Mouse (Mus musculus): ENCODE results near the gene Coil. TPM values are rescaled to one million over a fixed set of nuclear protein-coding genes. Genes with fewer than 3 reads are reported as not detected.

Gene Coil
- total RNA-seq (2022): 10 to 100 TPM; 17.6 to 22.5 (median 19.0) TPM

DNA sequence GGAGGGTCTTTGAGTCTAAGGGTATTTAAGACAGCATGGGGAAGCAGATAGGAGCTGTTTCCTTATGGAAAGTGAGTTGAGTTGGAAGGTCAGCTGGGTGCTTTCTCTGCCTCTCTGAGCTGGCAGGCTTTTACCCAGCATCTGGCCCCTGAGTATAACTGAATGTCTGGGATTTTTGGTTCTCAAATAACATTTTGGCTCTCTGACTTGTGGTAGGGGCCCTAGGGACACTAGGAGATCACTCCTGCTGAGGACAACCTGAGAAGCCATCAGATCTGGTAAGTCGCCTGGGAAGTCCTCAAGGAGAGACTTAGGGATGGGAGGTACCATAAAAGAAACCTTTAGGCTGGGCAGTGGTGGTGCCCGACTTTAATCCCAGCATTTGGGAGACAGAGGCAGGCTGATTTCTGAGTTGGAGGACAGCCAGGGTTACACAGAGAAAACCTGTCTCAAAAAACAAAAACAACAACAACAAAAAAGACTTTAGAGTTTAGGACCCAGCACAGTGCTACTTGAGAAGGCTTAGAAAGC lies at the start of gene Coil:
Gene Coil, plus strand, starts transcription at position 51 of the 531 bp plus-strand sequence.
- no peak for DNase-seq (ENCODE audit: low spot score in 2 of 2)

DNA sequence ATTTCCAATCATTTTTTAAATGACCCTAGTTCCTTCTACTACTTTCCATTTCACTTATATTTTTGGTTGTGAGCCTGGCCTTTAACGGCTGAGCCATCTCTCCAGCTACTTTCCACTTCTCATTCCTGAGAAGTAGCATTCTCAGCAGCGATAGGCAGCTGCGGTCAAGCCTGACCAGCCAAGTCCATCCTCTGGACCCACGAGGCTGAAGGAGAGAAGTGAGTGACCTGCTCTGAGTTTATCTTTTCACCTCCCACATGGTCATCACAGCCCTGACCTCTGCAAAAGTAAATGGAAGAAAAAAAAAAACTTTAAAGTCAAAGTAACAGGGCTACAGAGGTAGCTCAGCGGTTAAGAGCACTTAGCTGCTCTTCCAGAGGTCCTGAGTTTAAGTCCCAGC lies 43.5 kb upstream of the Coil start:
- no peak for DNase-seq (ENCODE audit: low spot score in 2 of 2)

DNA sequence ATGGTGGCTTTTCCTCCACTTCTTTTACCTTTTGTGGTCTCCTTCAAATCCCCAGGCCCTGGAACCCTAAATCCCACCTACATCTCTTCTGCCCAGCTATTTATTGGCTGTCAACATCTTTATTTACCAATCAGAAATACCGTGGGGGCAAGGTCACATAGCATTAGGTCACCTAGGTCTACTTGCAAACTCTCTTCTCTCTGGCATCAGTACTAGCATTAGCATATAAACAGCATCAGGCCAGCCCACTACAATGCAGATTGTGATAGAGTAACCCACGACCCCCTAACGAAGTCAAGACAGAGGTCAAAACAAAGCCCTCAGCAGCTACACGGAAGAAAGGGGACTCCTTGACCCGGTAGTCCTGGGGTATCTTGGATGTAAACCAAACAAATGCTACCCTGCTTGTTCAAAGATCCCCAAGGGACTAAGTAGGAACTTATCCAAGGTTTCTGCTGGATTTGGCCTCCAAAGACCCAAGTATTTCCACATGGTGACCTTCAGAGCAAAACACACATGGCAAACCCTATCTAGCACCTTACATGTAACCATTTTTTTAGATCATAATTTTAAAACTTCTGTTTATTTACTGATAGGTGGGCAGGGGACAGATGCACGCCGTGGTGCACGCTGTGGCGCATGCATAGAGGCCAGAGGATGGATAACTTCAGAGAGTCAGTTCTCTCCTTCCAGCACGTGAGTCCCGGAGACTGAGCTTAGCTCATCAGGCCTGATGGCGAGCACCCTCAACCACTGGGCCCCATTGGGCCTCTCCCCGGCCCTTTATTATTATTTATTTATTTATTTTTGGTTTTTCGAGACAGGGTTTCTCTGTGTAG lies 38.1 kb upstream of the Coil start:
- no peak for DNase-seq (ENCODE audit: low spot score in 2 of 2)

DNA sequence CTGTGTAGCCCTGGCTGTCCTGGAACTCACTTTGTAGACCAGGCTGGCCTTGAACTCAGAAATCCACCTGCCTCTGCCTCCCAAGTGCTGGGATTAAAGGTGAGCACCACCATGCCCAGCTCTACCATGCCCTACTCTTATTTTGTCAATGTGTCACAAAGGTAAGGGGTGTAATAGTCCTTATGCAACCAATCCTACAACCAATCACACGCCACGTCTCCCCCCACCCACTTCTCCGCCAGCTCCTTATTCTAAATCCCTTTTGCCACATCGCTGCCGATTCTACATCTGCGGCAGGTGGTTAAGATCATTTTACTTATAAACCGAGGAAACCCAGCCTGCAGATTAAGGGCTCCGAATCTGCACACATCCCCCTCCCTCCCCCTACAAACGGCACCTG lies 37.0 kb upstream of the Coil start:
- no peak for DNase-seq (ENCODE audit: low spot score in 2 of 2)

DNA sequence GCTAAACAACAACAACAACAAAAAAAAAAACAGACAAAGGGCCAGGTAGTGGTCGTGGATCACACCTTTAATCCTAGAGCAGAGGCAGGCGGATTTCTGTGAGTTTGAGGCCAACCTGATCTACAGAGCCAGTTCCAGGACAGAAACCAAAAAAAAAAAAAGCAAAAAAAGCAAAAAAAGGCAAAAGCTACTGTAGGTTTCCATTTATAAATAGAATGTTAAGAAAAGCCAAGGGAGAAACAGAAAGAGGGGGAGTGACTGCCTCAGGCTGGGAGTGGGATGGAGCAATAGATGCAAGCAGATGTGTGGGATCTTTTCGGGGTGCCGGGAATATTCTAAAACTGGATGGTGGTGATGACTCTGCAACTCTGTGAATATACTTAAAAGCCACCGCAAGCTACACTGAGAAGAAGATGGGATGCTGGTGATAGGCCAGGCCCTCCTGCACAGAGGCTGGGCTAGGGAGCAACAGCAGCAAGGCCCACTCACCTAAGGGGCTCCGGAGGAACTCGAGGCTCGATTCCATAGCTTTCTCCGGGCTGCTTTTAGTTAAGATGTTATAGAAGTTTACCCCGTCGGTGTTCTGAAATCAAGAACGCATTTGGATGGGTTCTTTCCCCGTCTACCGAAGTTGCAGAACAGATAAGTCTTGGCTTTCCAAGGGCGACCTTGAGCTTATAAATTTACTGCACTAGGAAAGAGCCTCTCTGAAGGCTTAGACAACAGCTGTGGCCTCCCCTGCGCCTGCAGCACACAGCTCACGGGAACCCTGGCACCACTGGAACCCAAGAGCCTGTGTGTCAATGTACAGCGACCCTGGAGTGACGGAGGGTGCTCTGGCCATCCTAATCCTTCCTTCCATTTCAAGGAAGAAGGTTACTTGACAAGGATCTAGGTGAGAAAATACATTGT lies 35.7 kb upstream of the Coil start:
- DNase-seq (ENCODE audit: low spot score in 2 of 2): no peak

DNA sequence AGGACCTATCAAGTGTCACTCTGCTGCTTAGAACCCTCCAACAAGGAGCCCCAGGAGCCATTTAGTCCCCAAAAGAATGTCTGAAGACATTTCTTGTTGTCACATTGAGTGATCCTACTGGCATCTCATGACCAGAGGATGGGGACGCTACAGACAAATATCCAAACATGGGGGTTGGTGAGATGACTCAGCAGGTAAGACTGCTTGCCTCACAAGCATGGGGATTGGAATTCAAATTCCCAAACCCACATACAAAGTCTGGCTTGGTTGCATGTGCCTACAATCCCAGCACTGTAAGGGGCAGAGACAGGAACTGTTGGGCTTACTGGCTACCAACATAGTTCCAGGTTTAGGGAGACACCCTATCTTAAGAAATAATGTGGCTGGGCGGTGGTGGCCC lies 32.2 kb upstream of the Coil start:
- no peak for DNase-seq (ENCODE audit: low spot score in 2 of 2)

DNA sequence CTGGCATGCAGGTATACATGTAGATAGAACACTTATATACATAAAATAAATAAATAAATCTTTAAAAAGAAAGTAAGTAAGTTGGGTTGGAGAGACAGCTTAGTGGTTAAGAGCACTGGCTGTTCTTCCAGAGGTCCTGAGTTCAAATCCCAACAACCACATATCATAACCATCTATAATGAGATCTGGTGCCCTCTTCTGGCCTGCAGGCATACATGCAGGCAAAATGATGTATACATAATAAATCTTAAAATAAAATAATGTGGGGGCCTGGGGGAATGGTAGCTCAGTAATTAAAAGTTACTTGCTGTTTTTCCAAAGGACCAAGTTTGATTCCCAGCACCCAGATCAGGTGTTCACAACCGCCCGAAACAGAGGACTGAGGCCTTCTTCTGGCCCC lies 31.3 kb upstream of the Coil start:
- no peak for DNase-seq (ENCODE audit: low spot score in 2 of 2)

DNA sequence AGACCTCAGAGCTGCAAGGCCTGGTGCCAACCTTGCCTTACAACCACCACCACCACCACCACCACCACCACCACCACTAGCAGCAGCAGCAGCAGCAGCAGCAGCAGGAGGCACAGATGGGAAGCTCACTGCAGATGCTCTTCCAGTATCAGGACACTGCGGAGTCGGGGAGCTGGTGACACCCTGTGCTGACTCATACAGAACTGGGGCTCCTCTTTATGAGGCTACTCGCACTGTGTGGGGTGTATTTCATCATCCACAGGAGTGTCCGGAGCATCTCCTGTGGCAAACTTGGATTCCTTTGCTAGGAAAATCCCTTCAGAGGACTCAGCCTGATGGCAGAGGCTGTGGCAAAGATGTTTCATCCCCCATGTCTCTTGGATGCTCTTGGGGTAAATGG lies 30.4 kb upstream of the Coil start:
- DNase-seq (ENCODE audit: low spot score in 2 of 2): peak; percentile 8 to 12

DNA sequence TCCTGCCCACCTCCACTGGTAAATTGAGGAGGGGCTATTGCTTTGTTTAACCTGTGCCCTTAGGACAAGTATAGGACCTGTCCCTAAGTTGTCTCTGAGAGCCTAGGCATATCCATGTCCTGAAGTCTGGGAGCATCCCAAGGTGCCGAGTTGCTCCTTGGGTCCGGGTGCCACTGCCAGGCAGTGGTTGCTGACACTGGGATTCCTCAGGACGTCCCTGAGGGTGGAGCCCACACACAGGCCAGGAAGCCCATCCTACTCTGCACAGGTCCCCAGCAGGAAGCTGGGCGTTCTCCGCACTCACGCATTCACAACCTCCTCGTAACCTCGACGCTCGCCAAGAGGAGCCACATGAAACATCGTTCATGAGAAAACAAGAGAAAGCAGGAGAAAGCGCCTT lies 28.6 kb upstream of the Coil start:
- no peak for DNase-seq (ENCODE audit: low spot score in 2 of 2)

DNA sequence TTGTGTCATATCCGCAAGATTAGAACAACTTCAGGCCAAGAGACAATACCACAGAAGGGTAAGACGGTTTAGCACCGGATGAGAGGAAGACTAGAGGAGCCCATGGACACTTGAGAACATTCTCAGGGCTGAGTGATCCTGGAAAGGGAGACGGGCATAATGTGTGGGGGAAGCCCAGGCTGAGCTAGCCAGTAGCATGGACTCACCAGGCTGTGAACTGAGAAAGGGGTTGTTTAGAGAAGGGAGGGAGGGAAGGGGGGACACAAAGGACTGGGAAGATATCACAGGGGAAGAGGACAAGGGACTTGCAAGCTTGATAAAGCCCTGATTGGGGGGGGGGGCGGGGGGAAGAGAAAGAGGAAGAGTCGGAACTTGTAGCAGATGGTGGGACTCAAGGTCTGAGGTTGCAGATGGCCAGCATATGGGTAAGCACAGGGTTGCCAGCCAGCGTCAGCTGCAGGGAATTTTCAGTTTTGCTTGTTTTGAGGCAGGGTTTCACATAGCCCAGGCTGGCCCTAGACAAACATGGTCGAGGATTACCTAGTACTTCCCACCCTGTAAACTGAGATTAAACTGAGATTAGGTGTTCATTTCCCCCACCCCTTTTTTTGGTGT lies 24.0 kb upstream of the Coil start:
- DNase-seq (ENCODE audit: low spot score in 2 of 2): no peak

DNA sequence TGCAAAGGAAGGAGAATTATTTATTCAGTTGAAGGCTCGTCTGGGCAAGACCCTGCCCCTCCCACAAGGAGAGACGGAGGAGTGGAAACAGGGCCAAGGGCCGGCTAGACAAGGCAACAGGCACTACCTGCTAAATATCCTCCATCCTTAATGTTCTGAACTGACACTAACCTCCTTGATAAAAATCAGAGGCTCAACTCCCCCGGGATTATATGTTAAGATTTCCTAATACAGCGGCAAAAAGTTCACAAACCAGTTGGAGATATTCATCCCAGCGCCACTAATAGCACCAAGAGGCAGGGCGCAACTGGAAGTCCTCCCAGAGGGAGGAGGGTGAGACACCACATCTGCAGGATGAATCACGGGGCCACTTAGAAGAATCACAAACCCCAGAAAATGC lies 21.2 kb upstream of the Coil start:
- no peak for DNase-seq (ENCODE audit: low spot score in 2 of 2)

DNA sequence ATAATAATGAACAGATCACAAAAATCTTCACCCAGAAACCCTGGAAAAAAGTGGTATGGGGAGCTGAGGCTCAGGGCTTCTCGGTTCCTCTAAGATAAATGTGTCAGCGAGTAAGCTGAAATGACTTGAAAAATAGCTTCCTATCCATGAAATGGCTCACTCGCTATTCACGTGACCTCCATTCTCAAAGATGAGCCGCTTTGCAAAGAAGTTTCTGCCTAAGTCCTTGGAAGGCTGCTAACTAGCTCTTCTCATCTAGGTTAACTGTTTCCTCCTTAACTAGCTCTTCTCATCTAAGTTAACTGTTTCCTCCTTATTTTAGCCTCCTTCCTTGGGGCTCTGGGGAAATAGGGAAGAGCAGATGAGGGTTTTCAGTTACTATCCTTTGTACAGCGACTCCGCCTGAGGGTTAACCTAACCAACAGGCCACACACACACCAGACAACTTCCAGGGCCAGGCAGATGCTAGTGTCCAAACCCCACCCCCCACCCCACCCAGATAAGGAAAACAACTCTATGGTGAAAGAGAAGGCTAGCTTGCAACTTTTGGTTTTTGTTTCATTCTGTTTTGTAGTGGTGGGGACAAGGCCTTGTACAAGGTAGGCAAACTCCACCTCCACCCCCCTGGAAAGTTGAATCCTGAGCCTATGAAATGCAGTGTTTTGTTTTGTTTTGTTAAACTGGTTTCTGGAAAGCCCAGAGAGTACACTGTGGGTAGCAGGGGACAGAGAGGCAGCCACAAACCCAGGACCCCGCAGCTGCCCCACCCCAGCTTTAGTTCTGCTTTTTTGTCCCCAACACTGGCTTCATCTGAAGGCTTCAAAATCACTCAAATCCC lies 20.0 kb upstream of the Coil start:
- no peak for DNase-seq (ENCODE audit: low spot score in 2 of 2)

DNA sequence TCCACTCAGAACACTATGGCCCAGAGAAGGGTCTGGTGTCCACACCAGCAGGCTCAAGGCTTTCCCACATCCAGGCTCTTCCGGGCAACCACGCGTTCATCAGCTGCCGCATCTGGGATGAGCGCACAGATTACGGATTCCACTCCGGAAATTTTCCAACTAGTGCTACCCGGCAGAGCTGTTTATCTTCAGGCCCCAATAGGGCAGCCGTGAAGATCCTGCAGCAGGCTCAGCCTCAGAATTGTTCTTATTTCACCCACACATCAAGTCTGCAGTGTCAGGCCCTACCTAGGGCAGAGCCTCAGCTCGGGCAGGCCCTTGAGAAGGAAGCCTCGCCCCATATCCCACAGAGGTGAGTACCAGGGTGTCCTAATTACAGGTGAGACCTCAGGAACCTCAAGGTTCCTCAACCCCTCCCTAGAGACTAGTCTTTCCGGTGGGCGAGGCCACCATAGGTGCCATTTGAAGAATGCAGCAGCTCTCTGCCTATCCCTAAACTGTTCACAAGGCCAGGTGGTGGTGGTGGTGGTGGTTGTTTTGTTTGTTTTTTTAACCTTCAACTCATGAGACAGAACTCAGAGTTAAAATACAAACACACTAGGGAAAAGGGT lies 19.3 kb upstream of the Coil start:
- DNase-seq (ENCODE audit: low spot score in 2 of 2): no peak

DNA sequence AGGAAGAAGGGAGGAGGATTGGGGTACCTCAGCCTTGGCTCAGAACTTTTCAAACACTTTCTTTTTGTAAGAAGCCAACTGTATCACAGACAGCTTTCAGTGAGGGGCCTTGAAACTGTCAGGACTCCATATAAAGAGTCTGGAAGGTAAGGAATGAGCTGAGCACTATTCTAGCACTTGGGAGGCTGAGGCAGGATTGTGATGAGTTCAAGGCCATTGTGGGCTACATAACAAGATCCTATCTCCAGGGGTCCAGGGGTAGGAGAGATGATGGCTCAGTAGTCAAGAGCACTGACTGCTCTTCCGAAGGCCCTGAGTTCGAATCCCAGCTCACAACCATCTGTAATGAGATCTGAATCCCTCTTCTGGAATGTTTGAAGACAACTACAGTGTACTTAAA lies 18.5 kb upstream of the Coil start:
- no peak for DNase-seq (ENCODE audit: low spot score in 2 of 2)

DNA sequence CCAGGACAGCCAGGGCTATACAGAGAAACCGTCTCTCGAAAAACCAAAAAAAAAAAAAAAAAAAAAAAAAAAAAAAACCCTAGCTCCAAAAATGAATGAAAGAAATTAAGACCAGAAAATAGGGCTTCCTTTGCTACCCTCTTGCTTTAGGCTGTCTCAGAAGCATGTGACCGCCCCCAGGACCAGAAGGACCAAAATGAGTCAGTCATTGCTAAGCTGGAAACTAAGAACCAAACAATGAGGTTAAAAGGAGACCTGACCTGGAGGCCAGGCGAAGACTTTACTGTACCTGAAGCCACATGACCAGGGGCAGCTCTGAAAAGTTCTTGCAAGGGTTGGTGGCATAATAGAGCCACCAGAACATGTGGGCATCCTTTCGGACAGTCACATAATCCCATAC lies 17.9 kb upstream of the Coil start:
- DNase-seq (ENCODE audit: low spot score in 2 of 2): no peak

DNA sequence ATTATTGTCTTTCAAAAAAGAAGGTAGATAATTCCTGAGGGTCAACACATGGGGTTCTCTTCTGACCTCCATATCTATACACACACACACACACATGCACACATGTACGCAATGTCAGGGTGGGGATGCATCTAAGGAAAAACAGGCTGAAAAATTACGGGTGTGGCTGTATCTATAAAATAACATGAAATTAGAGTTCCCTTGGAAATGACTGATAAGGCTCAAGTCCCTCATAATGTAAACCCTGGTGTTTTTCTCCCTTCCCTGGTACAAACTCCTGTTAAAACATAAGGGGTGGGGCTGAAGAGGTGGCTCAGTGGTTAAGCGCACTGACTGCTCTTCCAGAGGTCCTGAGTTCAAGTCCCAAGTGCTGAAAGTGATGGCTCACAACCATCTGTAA lies 16.5 kb upstream of the Coil start:
- no peak for DNase-seq (ENCODE audit: low spot score in 2 of 2)

DNA sequence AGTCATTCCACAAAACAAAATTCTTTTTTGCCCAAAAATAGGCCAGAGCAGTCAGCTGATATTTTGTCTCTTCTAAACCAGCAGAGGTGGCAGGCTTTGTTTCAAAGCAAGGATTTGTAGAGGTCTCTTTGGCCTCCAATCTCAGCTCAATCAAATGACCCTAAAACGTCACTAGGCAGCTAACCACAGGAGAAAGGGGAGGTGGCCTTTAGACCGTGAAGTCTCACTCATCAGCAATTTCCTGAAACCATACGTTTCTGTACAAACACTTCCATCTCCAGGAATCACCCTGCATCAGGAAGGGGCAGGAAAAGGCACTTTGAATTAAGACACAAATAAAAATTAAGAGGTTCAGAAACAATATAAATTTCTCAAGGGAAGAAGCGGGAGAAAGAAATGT lies 15.2 kb upstream of the Coil start:
- no peak for DNase-seq (ENCODE audit: low spot score in 2 of 2)

DNA sequence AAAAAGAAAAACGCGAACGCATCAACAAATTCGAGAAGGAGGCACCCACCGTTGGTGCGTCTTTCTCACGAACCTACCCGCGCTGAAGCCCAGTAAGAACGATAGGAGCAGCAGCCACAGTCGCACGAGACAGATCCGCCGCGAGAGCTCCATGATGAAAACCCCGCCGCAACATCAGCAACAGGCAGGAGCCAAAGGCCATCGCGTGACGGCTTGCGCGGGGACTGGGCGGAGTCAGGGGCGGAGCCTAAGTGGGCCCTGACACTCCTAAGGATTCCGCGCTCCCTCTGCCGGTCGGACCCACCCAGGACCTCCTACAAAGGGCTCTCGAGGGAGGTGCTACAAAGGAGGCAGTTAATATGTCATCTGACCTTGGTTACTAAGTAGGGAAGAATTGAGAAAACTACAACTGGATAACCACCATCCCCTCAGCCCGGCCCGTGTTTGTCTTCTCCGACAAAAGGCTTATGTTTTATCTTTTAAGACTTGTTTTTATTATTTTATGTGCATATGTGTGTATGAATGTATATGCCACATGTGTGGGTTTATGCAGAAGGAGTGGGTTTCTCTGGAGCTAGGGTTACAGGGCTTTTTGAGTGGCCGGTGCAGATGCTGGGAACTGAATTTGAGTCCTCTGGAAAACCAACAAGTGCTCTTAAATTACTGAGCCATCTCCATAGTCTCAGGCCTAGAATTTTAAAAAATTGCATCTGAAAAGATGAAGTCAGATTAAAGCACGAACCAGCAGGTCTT lies 14.7 kb upstream of the Coil start, which contains the start of gene Scpep1:
Gene Scpep1, minus strand, starts transcription at position 249 of the 753 bp plus-strand sequence.
- peak; percentile 91 to 95 for DNase-seq (ENCODE audit: low spot score in 2 of 2)

DNA sequence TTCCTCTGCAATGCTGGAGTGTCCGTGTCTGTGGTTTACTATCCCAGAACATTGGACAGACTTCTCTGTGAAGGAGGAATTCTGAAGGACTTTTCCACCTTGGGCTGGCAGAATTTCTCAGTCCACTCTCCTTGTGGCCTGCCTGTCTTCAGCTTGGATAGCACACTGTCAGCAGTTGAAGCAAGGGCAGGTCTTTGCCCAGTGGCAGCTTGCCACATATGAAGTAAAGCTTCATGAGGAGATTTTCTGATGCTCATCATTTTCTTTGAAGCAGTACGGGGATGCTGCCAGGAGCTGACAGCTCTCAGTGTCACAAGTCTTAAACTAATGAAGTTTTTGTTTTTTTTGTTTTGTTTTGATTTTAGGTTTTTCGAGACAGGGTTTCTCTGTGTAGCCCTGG lies 11.2 kb upstream of the Coil start:
- DNase-seq (ENCODE audit: low spot score in 2 of 2): no peak

DNA sequence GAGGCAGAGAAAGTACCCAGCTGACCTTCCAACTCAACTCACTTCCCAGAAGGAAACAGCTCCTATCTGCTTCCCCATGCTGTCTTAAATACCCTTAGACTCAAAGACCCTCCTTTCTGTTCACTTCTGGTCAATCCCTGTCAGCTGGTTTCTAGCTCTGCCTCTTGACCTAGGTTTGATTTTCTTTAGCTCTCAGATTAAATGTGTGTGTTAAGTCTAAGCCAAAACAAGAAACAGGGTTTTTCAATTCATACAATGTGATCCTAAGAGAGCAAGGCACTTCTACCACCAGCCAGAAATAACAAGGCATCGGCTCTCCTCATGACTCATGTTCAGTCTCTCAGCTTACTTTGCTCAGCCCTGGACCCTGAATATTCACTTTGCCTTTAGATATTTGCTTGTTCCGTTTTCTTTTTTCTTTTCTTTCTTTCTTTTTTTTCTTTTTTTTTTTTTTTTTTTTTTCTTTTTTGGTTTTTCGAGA lies 3.1 kb upstream of the Coil start, which contains the start of gene Elobl:
Gene Elobl, minus strand, starts transcription at position 51 of the 481 bp plus-strand sequence.
- no peak for DNase-seq (ENCODE audit: low spot score in 2 of 2)

Measured in layer of hippocampus, adult 8-10 months (tissue).